Mouse (Mus musculus) brain, embryonic 14.5 days (tissue): ENCODE measurements around the gene Lrch1. TPM values are rescaled to one million over a fixed set of nuclear protein-coding genes. Genes with fewer than 3 reads are reported as not detected.

Experiments
- DNase-seq: peaks from one replicate; pipeline ENCODE4 v3.0.0-alpha.2; 2011; ENCODE audit warnings: low read depth
- CTCF ChIP-seq: fragments of 200-500 bp; IDR thresholded peaks from 2 replicates; pipeline ENCODE4 v1.5.1; 2012; ENCODE audit warnings: inconsistent platforms, mild to moderate bottlenecking, moderate library complexity, borderline replicate concordance; ENCODE audit not compliant: insufficient read depth, insufficient read length; ENCODE audit errors: extremely low read depth
- POLR2A ChIP-seq: fragments of 200-500 bp; IDR thresholded peaks from 2 replicates; pipeline ENCODE4 v1.6.1; 2012; ENCODE audit warnings: mild to moderate bottlenecking, inconsistent platforms, borderline replicate concordance; ENCODE audit not compliant: poor library complexity, insufficient read depth, insufficient read length, severe bottlenecking; ENCODE audit errors: extremely low read depth
- polyA plus RNA-seq: library from polyadenylated mRNA; depleted of rRNA; stranded (reverse); fragments of >200 nt; gene quantifications from 2 replicates; pipeline ENCODE4 v1.2.3, GENCODE M21; 2012

Lrch1 gene
- polyA plus RNA-seq, 1 experiment, result 15.3 TPM

DNA sequence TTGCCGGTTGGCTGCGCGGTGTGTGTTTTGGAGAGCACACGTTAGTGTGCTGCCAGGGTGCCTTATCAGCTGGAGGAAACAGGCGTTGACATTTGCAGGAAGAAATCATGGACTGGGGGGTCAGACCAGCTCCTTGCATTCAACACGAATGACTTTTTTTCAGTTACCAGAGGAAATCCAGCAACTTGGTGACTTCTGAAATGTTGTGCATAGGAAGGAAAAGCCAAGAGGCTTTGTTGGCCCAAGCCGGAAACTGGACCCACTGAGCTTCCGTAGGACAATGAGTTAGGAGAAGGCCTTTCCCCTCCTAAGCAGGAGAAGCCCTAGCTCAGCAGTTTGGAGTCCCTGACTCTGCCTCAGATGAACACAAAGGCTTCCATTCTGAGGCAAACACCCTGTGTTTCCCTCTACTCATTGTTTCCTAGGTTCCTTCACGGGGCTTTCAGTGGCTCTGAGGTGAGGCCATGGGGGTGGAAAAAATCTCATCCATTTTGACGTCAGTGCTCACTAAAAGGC is 26.5 kb upstream of the Lrch1 start:
- no peak for TF ChIP-seq CTCF
- no peak for TF ChIP-seq POLR2A
- no peak for DNase-seq

DNA sequence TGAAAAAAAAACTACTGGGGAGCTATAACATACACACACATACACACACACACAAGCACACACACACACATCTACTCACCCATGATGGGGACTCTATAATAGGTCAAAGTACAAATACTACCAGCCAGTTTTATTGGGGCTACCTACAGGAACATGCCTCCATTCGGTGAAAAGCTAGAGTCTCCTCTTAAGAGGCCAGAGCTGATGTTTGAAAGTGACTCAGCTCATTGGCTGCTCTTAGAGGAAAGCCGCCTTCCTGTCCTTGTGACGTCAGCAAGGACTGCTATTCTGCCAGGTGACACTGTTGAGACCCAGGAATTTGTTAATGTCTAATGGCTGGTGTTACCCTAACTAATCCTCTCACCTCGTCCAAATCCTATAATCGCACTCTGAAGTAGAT is 25.0 kb upstream of the Lrch1 start:
- TF ChIP-seq CTCF (no peak), POLR2A (no peak)
- DNase-seq, result no peak

- TF ChIP-seq POLR2A (no peak), CTCF (no peak)
- no peak for DNase-seq
Observed at GRCm38 (mm10) chr14:74972216-74972615, 24.5 kb upstream of the Lrch1 start.

DNA sequence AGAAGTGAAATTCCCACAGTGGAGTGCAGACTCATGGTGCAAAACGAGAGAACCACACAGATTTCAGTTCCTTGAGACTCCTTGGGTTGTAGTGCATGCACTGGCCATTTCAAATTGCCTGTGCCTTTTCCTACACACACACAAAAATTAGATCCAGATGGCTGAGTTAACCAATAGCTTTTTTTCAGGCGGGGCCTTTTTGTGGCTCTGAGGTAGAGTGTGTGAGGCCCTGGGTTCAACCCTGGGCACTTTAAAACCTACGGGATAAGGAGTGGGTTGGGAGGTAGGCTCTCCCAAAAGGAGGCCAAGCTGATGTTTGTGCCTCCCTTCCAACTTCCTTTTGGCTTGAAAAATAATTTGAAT is 15.7 kb upstream of the Lrch1 start:
- DNase-seq, result no peak
- no peak for TF ChIP-seq CTCF
- TF ChIP-seq POLR2A, result no peak

GRCm38 (mm10) chr14:74962713-74963401 is 15.2 kb upstream of the Lrch1 start:
- TF ChIP-seq CTCF (no peak), POLR2A (no peak)
- DNase-seq, result no peak

- no peak for DNase-seq
- TF ChIP-seq POLR2A (no peak), CTCF (no peak)
Observed at GRCm38 (mm10) chr14:74960568-74960967, 12.9 kb upstream of the Lrch1 start.

DNA sequence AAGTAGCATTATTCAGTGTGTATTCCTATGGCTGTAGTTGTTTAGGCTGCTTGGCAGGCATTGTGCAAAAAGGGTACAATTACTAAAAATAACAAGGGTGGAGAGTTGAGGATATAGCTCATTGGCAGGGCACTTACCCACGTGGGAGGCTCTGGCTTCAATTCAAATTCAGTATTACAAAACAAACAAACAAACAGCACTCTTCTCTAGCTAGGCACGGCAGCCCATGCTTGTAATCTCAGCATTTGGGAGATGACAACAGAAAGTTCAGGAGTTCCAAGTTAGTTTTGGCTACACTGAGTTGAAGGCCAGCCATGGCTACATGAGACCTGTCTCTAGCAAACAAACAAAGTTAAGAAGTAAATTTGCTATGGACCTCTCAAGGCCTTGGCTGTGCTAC is 9.0 kb upstream of the Lrch1 start:
- no peak for DNase-seq
- TF ChIP-seq CTCF (no peak), POLR2A (no peak)

DNA sequence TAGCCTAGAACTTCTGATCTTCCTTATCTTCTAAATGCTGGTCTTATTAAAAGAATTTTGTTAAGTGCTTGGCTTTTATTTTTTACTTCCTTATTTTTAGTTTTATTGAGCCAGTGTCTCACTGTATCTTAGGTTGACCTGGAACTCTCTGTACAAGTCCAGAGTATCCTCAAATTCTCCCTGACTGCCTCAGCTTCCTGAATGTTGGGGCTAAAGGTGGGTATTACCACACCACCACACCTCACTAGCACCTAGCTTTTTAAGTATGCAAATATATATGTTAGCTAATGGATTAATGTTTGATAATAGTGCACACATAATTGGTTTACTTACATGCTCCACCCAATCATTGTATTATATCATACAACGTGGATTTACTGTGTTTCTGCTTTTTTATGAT is 8.6 kb upstream of the Lrch1 start:
- no peak for DNase-seq
- TF ChIP-seq POLR2A, result no peak
- no peak for TF ChIP-seq CTCF

GRCm38 (mm10) chr14:74948426-74949240 is 957 bp upstream of the Lrch1 start:
- peak; percentile 87 for DNase-seq
- TF ChIP-seq CTCF (peak; percentile 76), POLR2A (no peak)

GRCm38 (mm10) chr14:74948014-74948396 is 329 bp upstream of the Lrch1 start:
- TF ChIP-seq POLR2A (no peak), CTCF (no peak)
- no peak for DNase-seq

GRCm38 (mm10) chr14:74946751-74947375 is 813 bp downstream of the Lrch1 start:
- peak; percentile 84 for DNase-seq
- TF ChIP-seq CTCF, result no peak
- TF ChIP-seq POLR2A, result peak; percentile 63; the same call in 1 of the 2 replicates
